Mouse (Mus musculus): ENCODE measurements around the gene Lilrb4a.
"Not testable (repeated sequence)": the region's sequence is repeated elsewhere in the genome, so short reads cannot be mapped to it uniquely, and the experiment has no call there.

The Lilrb4a gene

DNA sequence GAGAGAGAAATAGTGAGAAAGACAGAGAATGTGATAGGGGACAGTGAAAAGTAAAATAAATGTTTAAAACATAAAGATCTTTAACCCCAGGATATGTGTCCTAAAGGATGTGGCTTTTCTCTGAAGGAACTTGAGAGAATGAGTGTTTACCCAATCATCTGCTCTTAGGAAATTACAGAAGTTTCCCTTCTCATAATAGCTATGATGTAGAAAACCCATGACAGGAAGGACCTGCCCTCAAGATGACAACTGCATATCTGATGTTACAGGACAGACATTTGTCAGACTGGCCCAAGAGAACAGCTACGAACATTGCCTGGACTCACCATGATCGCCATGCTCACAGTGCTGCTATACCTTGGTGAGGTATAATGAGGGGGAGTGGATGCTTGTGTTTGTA is at the start of gene Lilrb4a:
Gene Lilrb4a (plus strand): TSS at position 266 of the 400 bp plus-strand sequence.
- not testable (repeated sequence) for DNase-seq

DNA sequence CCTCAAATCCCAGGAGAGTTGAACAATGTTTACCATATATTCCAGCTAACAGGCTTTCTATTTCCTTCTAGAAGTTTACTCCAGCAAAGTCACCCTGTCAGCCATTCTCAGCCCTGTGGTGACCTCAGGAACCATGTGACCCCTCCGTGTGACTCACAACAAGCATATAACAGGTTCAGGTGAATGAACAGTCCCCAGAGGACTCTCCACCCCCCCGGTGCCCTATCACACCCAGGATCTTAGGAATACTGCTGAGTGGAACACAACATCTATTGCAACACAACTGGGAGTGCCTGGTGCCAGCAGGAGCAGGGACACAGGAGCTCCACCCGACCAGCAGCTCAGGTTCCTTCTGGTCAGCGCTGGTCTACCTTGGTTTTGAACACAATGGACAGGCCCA is 39.1 kb upstream of the Lilrb4a start:
- no peak for DNase-seq

DNA sequence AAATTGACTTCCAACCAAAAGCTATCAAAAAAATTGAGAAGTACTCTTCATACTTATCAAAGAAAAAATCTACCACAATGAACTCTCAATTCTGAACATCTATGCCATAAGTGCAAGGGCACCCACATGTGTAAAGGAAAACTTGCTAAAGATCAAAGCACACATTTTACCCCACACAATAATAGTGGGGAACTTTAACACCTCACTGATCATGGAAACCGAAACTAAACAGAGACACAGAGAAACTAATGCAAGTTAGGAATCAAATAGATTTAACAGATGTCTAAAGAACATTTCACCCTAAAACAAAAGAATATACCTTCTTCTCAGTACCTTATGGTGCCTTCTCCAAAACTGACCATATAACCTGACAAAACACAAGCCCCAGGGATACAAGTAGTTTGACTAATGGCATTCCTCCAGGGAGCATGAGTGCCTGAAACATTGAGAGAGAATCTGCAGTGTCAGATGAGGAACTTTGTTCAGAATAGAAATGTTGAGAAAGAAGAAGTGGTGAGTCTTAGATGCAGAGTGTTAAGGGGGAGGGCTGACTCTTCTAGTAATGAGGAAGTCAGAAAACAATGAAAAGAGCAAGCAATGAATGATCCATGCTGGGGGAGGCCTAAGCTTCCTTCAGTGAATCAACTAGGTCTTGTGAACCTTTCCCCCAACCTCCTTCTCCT is 37.0 kb upstream of the Lilrb4a start:
- no peak for DNase-seq

DNA sequence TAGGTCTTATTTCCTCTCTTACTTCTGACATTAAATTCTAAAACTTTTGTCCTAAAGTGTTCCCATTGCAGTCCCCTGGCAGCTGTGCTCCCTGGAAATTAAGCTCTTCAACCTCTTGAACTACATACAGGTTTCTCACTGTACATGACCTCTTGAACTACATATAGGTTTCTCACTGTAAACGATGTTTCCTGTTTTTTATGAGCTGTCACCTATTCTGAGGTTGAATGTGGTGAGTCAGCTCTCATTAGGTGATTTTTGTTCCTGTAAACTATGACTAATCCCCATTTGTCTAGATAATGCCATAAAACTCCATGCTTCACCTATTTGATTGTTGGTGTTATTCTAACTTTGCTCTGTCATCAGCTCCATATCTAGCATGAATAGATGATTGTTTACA is 36.4 kb upstream of the Lilrb4a start:
- DNase-seq = no peak

DNA sequence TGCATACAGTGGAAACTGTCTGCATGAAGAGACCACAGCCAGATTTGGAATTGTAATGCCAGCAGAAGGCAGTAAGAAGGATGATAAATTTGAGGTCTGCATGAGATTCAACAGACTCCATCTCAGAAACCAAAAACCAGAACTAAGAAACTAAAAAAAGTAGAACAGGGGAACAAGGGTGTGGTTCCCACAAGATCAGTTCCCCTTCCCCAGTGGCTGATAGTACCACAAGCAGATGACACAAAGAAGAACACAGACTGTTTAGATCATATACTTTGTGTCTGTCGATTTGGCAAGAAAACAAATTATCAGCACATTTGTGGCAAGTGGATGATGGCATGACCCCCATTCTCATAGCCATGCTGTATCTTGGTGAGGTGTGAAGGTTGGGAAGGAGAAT is 35.0 kb upstream of the Lilrb4a start:
- no peak for DNase-seq

DNA sequence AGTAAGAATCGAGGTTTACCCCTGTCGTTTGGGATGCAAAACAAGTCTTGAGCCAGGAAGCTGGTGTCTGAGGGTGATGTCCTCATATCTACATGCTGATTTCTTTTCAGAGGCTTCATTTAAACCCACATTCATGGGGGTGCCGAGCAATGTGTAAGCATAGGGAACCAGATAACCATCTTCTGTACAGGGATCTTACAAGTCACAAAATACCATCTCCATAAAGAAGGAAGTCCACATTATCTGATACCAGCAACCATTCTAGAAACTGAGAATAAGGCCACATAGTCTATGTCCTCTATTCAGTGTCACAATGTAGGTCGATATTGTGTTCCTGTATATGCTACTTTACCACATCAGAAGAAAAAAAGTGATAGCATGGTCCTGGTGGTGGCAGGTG is 34.4 kb upstream of the Lilrb4a start:
- no peak for DNase-seq

DNA sequence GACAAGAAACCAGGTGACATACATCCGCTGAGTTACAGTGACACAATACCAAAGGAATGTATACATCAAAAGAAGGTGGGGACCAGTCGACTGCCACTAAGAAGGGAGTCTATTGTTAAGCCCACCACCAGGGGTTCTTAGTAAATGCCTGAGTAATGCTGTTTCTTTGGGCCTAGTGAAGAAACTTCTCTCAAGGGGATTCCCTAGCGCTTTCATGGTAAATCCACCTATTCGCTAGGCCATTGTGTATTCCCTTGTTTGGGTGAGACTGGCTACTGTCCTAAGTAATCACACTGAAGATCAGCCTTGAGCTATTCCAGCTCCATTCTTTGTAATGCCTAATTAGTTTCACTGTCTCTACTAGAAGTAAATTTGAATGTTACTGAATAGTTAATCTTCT is 27.0 kb upstream of the Lilrb4a start:
- DNase-seq = not testable (repeated sequence)

GRCm38 (mm10) chr10:51480397-51480796 is 10.4 kb upstream of the Lilrb4a start, which contains the start of the genes Gm49339 and Lilr4b:
Gene Gm49339 (plus strand): TSS chr10:51480612.
Gene Lilr4b (plus strand): TSS chr10:51480632.
- not testable (repeated sequence) for DNase-seq

DNA sequence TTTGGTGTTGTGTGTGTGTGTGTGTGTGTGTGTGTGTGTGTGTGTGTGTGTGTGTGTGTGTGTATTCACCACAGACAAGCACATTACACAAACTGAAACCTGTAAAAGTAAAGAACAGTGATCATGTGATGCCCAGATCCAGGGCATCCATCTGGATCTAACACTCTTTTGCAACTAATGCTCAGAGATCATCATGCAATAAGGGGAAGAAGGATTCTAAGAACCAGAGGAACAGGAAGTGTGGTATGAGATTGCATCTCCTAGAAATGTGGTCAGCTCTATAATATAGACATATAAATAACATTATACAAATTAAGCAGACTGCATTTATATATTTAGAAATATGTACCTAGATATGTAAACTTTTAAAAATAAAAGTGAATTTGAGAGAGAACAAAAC is 29.3 kb downstream of the Lilrb4a start:
- DNase-seq = no peak

DNA sequence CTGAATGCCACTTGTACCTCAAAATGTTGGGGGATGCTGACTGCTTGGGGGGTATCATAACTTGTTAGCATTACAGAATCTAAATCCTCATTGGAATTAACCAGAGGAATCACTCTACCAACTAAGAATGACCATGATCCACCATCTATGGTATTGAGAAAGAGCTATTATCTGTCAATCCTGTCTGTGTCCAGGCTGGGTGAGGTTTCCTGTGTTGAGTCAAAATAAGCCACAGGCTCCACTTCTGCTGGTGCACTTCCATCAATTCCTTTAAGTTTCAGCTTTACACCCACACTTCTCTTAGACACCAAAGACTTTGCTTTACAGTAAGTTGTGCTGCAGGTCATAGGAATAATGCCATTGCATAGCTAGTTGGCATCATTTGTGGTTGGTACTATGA is 30.7 kb downstream of the Lilrb4a start:
- DNase-seq = no peak

GRCm38 (mm10) chr10:51526090-51526489 is 35.3 kb downstream of the Lilrb4a start:
- DNase-seq = no peak

GRCm38 (mm10) chr10:51526633-51527032 is 35.9 kb downstream of the Lilrb4a start:
- no peak for DNase-seq

- DNase-seq = no peak
Observed at GRCm38 (mm10) chr10:51528840-51529434, 38.2 kb downstream of the Lilrb4a start.

DNA sequence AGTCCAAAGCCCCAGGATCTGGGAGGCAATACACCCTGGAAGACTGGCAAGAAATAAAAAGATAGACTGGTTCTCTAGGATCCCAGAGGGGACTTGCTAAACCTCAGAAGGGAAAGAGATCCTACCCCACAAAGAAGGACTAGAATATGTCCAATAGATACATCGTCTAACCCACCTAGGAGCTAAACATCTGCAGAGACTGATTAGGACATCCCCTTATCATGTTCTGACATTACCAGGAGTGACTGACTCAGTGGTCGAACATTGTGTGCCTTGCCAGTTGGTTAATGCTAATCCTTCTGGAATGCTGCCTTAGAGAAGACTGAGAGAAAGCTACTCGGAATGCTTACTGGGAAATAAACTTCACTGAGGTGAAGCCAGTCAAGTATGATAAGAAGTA is 38.7 kb downstream of the Lilrb4a start:
- DNase-seq = no peak

GRCm38 (mm10) chr10:51530813-51531212 is 40.1 kb downstream of the Lilrb4a start:
- no peak for DNase-seq
